Mouse (Mus musculus) intestine, embryonic 14.5 days (tissue): ENCODE measurements at regions not wholly inside any gene's neighbourhood (a gene's known extent, or its start where the extent isn't known, plus 50 kb on each side); places are given as distances from the start of the nearest gene placed in this dataset.

Source experiments
- ATAC-seq: fragments of 200-750 bp; cut with Nextera tagmentation; replicated peaks from 2 replicates; pipeline ENCODE4 v1.8.0; 2017; ENCODE audit warnings: low read depth, moderate number of reproducible peaks, moderate TSS enrichment, moderate library complexity; ENCODE audit not compliant: low FRiP score, low TSS enrichment
- DNase-seq: peaks from one replicate; pipeline ENCODE4 v3.0.0-alpha.2; 2018; ENCODE audit warnings: low spot score
- H3K27ac ChIP-seq: fragments of 300-500 bp; sonication (generic); 2 replicates; pipeline ENCODE4 v1.5.1; 2014; ENCODE audit warnings: low read depth, mild to moderate bottlenecking, control low read depth
- H3K27me3 ChIP-seq: fragments of 300-500 bp; sonication (generic); replicated peaks from 2 replicates; pipeline ENCODE4 v1.6.1; 2014; ENCODE audit warnings: low read length, control low read depth; ENCODE audit not compliant: control insufficient read depth, insufficient read depth
- H3K36me3 ChIP-seq: fragments of 300-500 bp; sonication (generic); 2 replicates; pipeline ENCODE4 v1.6.1; 2014; ENCODE audit warnings: low read length, control low read depth; ENCODE audit not compliant: control insufficient read depth, insufficient read depth
- H3K4me1 ChIP-seq: fragments of 300-500 bp; sonication (generic); replicated peaks from 2 replicates; pipeline ENCODE4 v1.6.1; 2014; ENCODE audit warnings: low read length, control low read depth, mixed read lengths; ENCODE audit not compliant: control insufficient read depth, insufficient read depth
- H3K4me2 ChIP-seq: fragments of 300-500 bp; sonication (generic); 2 replicates; pipeline ENCODE4 v1.6.1; 2014; ENCODE audit warnings: low read length
- H3K4me3 ChIP-seq: fragments of 300-500 bp; sonication (generic); 2 replicates; pipeline ENCODE4 v1.5.1; 2014; ENCODE audit warnings: low read depth, low read length, control low read depth, mixed read lengths
- H3K9ac ChIP-seq: fragments of 300-500 bp; sonication (generic); 2 replicates; pipeline ENCODE4 v1.6.1; 2014; ENCODE audit warnings: mild to moderate bottlenecking, low read length
- H3K9me3 ChIP-seq: fragments of 300-500 bp; sonication (generic); 2 replicates; pipeline ENCODE4 v1.6.1; 2016; ENCODE audit warnings: low read length, control low read depth; ENCODE audit not compliant: control insufficient read depth
- WGBS: fragments of 180-500 bp; shearing (Covaris S2); extraction: QIAGEN DNeasy Blood & Tissue Kit; methylation state at CpG from one replicate; pipeline ENCODE4 v1.1.7; 2014; 5-methylcytosine and 5-hydroxymethylcytosine counted together

DNA sequence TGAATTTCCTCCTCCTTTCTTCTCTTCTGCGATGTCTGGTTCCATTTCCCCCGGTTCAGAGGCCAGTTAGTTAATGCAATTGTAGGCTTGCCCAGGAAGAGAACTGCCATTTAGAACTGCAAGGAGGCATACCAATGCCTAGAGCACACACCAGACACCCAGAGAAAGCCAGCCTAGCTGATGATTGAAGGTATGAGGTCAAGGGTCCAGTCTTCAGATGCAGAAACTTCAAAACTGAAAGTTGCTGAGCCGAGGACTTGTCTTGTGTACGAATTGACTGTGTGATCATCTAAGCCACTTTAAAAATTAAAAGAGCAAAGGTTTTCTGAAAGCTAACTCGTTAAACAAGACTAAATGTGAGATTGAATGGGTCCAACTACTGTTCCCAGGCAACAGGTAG lies 542.5 kb upstream of the Map3k7 start:
- no peak overlapping the region for H3K27ac ChIP-seq
- no peaks in the 10 kb centered on the region for H3K36me3 ChIP-seq
- no peak overlapping the region for H3K4me2 ChIP-seq
- no peak for ATAC-seq
- H3K9me3 ChIP-seq: no peaks in the 10 kb centered on the region
- no peak for DNase-seq
- no peak overlapping the region for H3K4me3 ChIP-seq
- no peak overlapping the region for H3K9ac ChIP-seq
- H3K27me3 ChIP-seq: no peaks in the 10 kb centered on the region
- H3K4me1 ChIP-seq: no peaks in the 10 kb centered on the region
- 65% methylated on average over 5 of the region's 5 CpGs for WGBS

DNA sequence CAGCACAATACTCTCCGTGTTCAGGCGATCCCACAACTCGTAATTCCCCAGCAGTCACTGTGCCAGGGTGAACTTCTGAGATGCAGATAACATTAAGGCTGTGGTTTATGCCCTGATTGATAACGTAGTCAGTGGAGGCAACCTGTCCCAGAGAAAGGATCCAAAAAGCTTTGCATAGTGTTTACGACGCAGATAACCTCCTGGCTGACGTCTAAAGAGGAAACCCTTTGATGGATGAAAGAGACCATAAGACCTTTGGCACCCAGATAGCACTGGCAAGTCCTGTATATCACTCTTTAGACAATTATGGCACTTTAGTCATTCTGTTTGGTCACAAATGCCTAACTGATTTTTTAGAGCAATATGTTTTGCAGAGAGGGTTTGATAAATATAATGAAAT lies 538.8 kb upstream of the Map3k7 start:
- 0 out of 2 replicates have a peak, but pooled peaks cover 7% of the 10 kb centered on the region for H3K4me1 ChIP-seq
- no peaks in the 10 kb centered on the region for H3K9me3 ChIP-seq
- no peak for DNase-seq
- ATAC-seq: 0 out of 2 replicates have a peak, but pooled peaks have one; percentile 53
- H3K4me3 ChIP-seq: no peak overlapping the region
- H3K9ac ChIP-seq: no peak overlapping the region
- H3K4me2 ChIP-seq: no peak overlapping the region
- H3K27me3 ChIP-seq: no peaks in the 10 kb centered on the region
- no peak overlapping the region for H3K27ac ChIP-seq
- WGBS: 39% methylated on average over 7 of the region's 7 CpGs
- H3K36me3 ChIP-seq: no peaks in the 10 kb centered on the region

GRCm38 (mm10) chr4:31425716-31426115 lies 538.2 kb upstream of the Map3k7 start:
- Histone ChIP-seq H3K9me3 (no peaks in the 10 kb centered on the region), H3K4me1 (0 out of 2 replicates have a peak, but pooled peaks cover 7% of the 10 kb centered on the region), H3K36me3 (no peaks in the 10 kb centered on the region), H3K27me3 (no peaks in the 10 kb centered on the region), H3K4me3 (no peak overlapping the region), H3K9ac (no peak overlapping the region), H3K27ac (no peak overlapping the region), H3K4me2 (no peak overlapping the region)
- WGBS: 67% methylated on average over 4 of the region's 4 CpGs
- ATAC-seq: no peak
- no peak for DNase-seq

DNA sequence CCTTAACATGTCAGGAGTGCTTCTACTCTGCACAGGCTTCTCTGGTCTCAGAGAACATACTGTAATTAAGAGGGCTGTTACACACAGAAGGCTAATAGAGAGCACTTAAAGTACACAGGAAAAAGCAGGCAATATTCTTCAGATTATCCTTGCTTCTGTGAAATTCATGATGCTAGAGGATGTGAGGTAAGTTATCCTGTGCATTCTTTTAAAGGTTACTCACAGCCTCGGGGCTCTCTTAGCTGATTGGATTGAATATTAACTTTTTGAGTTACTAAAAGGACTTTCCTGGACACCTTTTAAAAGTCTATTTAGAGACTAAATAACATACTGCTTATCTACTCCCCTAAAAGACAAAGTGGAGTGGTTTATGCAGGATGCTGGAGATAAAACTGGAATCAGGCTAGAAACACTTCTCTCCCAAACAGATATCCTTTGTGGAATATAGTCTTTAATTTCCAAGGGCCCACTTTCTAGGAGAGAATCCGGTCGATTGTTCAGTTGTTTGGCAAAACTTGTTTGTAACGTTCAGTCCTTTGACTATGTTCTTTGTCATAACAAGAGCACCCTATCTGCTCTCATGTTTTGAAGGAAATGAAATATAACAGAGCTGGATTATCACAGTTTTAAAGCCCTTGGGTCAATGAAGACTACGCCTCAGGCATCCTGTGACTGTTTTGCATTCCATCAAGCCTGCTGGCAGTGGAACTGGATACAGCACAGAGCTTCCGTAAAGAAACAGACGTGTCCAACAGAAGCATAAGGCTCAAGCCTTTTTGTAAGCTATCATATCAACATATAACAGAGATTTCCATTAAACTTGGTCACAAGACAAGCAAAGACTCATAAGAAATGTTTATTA lies 537.5 kb upstream of the Map3k7 start:
- WGBS: 26% methylated on average over 7 of the region's 7 CpGs
- no peaks in the 10 kb centered on the region for H3K9me3 ChIP-seq
- H3K4me1 ChIP-seq: 0 out of 2 replicates have a peak, but pooled peaks cover 7% of the 10 kb centered on the region
- no peak overlapping the region for H3K4me2 ChIP-seq
- ATAC-seq (no peak), DNase-seq (no peak)
- no peaks in the 10 kb centered on the region for H3K36me3 ChIP-seq
- no peak overlapping the region for H3K4me3 ChIP-seq
- no peak overlapping the region for H3K9ac ChIP-seq
- no peak overlapping the region for H3K27ac ChIP-seq
- H3K27me3 ChIP-seq: no peaks in the 10 kb centered on the region

DNA sequence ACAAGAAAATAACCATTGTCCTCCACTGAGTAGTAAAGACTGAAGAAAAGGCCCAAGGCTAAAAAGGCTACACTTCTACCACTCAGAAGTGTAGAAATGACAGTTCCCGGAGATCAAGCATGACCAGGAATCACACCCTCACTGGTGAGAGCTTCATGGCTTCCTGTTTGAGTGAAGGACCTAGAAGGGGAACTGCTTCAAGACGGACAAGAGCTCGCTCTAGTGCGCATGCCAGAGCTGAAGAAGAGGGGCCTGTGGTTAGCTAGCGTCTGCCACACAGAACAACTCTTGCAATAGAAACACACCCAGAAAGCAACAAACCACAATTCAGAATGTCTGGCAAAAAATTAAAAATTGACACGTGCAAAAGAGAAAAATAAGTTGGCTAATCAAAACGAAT lies 530.0 kb upstream of the Map3k7 start:
- Histone ChIP-seq H3K36me3 (no peaks in the 10 kb centered on the region), H3K4me3 (no peak overlapping the region), H3K27me3 (no peaks in the 10 kb centered on the region), H3K9me3 (no peaks in the 10 kb centered on the region), H3K27ac (no peak overlapping the region), H3K4me1 (no peaks in the 10 kb centered on the region; the same call in 1 of the 2 replicates), H3K4me2 (no peak overlapping the region), H3K9ac (no peak overlapping the region)
- DNase-seq (no peak), ATAC-seq (no peak)
- WGBS: 90% methylated on average over 7 of the region's 7 CpGs

GRCm38 (mm10) chr4:31454898-31455297 lies 509.0 kb upstream of the Map3k7 start:
- WGBS: 31% methylated on average over 7 of the region's 7 CpGs

GRCm38 (mm10) chr4:31455466-31455865 lies 508.4 kb upstream of the Map3k7 start:
- H3K9ac ChIP-seq: no peak overlapping the region
- H3K27ac ChIP-seq: peak overlapping the region; percentile 43; the same call in 1 of the 2 replicates
- H3K4me2 ChIP-seq: no peak overlapping the region; the same call in 1 of the 2 replicates
- no peak overlapping the region for H3K4me3 ChIP-seq
- no peaks in the 10 kb centered on the region for H3K36me3 ChIP-seq
- H3K9me3 ChIP-seq: no peaks in the 10 kb centered on the region
- peaks cover 6% of the 10 kb centered on the region; the same call in 1 of the 2 replicates for H3K4me1 ChIP-seq
- ATAC-seq (no peak), DNase-seq (peak; percentile 58)
- no peaks in the 10 kb centered on the region for H3K27me3 ChIP-seq
- WGBS: 28% methylated on average over 4 of the region's 4 CpGs

More at GRCm38 (mm10) chr4:31454898-31455297, 509.0 kb upstream of the Map3k7 start:
- no peak overlapping the region for H3K9ac ChIP-seq
- H3K27me3 ChIP-seq: no peaks in the 10 kb centered on the region
- H3K4me1 ChIP-seq: peaks cover 6% of the 10 kb centered on the region; the same call in 1 of the 2 replicates
- DNase-seq: no peak
- no peak overlapping the region for H3K4me3 ChIP-seq
- no peaks in the 10 kb centered on the region for H3K9me3 ChIP-seq
- no peak for ATAC-seq
- peak overlapping the region; percentile 47; the same call in 1 of the 2 replicates for H3K27ac ChIP-seq
- H3K36me3 ChIP-seq: no peaks in the 10 kb centered on the region
- peak overlapping the region; percentile 34 for H3K4me2 ChIP-seq

- no peak for DNase-seq
- Histone ChIP-seq H3K4me3 (no peak overlapping the region), H3K27me3 (no peaks in the 10 kb centered on the region), H3K4me2 (no peak overlapping the region), H3K36me3 (no peaks in the 10 kb centered on the region), H3K4me1 (no peaks in the 10 kb centered on the region), H3K9ac (no peak overlapping the region), H3K9me3 (no peaks in the 10 kb centered on the region), H3K27ac (no peak overlapping the region)
- ATAC-seq: no peak
- 71% methylated on average over 4 of the region's 4 CpGs for WGBS
Measured at GRCm38 (mm10) chr4:31462456-31462855, 501.4 kb upstream of the Map3k7 start.
